Mouse (Mus musculus) small intestine, adult 2 months (tissue): ENCODE data around the gene Cgnl1.

Source experiments
- CTCF ChIP-seq: fragments of 200-500 bp; IDR thresholded peaks from 2 replicates; pipeline ENCODE4 v1.5.1; 2012; ENCODE audit warnings: low read depth, mild to moderate bottlenecking, control low read depth, inconsistent platforms, low read length, moderate library complexity, mixed read lengths; ENCODE audit not compliant: insufficient replicate concordance, insufficient read length; ENCODE audit errors: extremely low read depth
- POLR2A ChIP-seq: fragments of 200-500 bp; IDR thresholded peaks from 2 replicates; pipeline ENCODE4 v1.6.1; 2012; ENCODE audit warnings: low read depth, mild to moderate bottlenecking, control low read depth, inconsistent platforms, low read length, moderate library complexity

DNA sequence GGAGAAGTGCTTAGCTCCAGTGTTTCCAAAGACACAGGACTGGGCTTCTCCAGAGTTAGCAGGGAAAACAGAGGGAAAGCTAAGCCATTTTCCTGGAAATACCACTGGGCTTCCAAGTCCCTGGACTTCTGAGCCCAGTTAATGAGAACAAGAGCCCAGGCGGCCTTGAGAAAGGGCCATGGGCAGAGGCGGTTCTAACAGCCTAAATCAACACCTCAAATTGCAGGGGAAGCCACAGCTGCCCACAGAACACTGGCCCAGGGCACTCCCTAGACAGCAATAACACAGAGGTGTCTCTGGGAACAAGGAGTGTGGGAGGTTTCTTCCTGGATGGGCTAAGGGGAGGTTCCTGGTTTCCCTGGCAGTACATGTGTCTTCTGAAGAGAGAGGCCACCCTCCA lies 18.3 kb downstream of the Cgnl1 start:
- TF ChIP-seq POLR2A (no peak), CTCF (no peak)
